Mouse (Mus musculus) small intestine, adult 2 months (tissue): ENCODE data around the gene Ltbr.

Source experiments
- CTCF ChIP-seq: fragments of 200-500 bp; IDR thresholded peaks from 2 replicates; pipeline ENCODE4 v1.5.1; 2012; ENCODE audit warnings: low read depth, mild to moderate bottlenecking, control low read depth, inconsistent platforms, low read length, moderate library complexity, mixed read lengths; ENCODE audit not compliant: insufficient replicate concordance, insufficient read length; ENCODE audit errors: extremely low read depth
- POLR2A ChIP-seq: fragments of 200-500 bp; IDR thresholded peaks from 2 replicates; pipeline ENCODE4 v1.6.1; 2012; ENCODE audit warnings: low read depth, mild to moderate bottlenecking, control low read depth, inconsistent platforms, low read length, moderate library complexity

GRCm38 (mm10) chr6:125260006-125260555 lies 53.6 kb downstream of the Ltbr start:
- TF ChIP-seq POLR2A (no peak), CTCF (no peak)
